8 mouse cellular contexts compared by ENCODE assay signal in genomic region chr4:111626118-111626830, GRCm38 (mm10).
A peak's percentile ranks its signal among the peaks of the same experiment; 100 is the strongest.
DNase-seq lines count a peak whose midpoint lies in the region; ATAC-seq and TF ChIP-seq lines count a peak whose summit lies in the region.

No protein-coding gene starts in this region.

- peak; percentile 87 for ATAC-seq in forebrain, embryonic 11.5 days (replicated peaks; ENCODE audit: low FRiP score)

- no peak for TF ChIP-seq POLR2A in ES-Bruce4 (IDR thresholded peaks at IDR 0.05; ENCODE audit: insufficient read depth, low read length)

- TF ChIP-seq CTCF in ES-Bruce4 (IDR thresholded peaks at IDR 0.05; ENCODE audit: low read depth, low read length) = peak; percentile 76

- H3K4me3 ChIP-seq in ES-Bruce4 (ENCODE audit: low read depth, low read length) = no peak overlapping the region
- no peak overlapping the region for H3K4me3 ChIP-seq in forebrain, embryonic 11.5 days (ENCODE audit: low read depth, low read length)

- no peaks in the 10 kb centered on the region for H3K9me3 ChIP-seq in ES-Bruce4 (replicated peaks; ENCODE audit: control insufficient read depth, insufficient read depth, low read length, poor library complexity, severe bottlenecking)
- no peaks in the 10 kb centered on the region for H3K9me3 ChIP-seq in forebrain, embryonic 11.5 days (ENCODE audit: control insufficient read depth, low read length)

- H3K27me3 ChIP-seq in ES-Bruce4 (ENCODE audit: control insufficient read depth, insufficient read depth, low read length, poor library complexity, severe bottlenecking) = no peaks in the 10 kb centered on the region
- no peaks in the 10 kb centered on the region for H3K27me3 ChIP-seq in forebrain, embryonic 11.5 days (ENCODE audit: control insufficient read depth, insufficient read depth, low read length)

- no peaks in the 10 kb centered on the region for H3K4me1 ChIP-seq in ES-Bruce4 (ENCODE audit: control insufficient read depth, insufficient read depth, low read length)
- H3K4me1 ChIP-seq in forebrain, embryonic 11.5 days (replicated peaks; ENCODE audit: control insufficient read depth, insufficient read depth, low read length) = no peaks in the 10 kb centered on the region

- no peak for TF ChIP-seq EP300 in ES-Bruce4 (IDR thresholded peaks at IDR 0.05; ENCODE audit: insufficient read depth, low read depth, low read length)

- peak; percentile 10 for DNase-seq in c-Kit-positive CD71-positive TER-119-negative erythroid progenitor cells, embryonic 14.5 days (ENCODE audit: low read depth)
- peak; percentile 88 for DNase-seq in forebrain, embryonic 11.5 days (ENCODE audit: low spot score)
- peak; percentile 71 to 83 for DNase-seq in heart, postnatal 14 days
- peak; percentile 84 for DNase-seq in kidney, postnatal 4 days
- DNase-seq in lung, adult 18-20 months = peak; percentile 32 to 44
- peak; percentile 63 for DNase-seq in ovary, postnatal 14 days (ENCODE audit: low spot score)
- peak; percentile 5 to 50 for DNase-seq in thymus, postnatal 10 days (ENCODE audit: low spot score in 2 of 2)

- WGBS in forebrain, embryonic 11.5 days = 40% methylated on average over 8 of the region's 8 CpGs

- intact Hi-C loops in heart, postnatal 14 days (cut with DNase I) = loop anchor here (1.0 to 2.0 kb wide), 3 partner anchors 130 to 1575 kb away; no protein-coding TSS in a partner anchor

- H3K36me3 ChIP-seq in ES-Bruce4 (ENCODE audit: control insufficient read depth, insufficient read depth, low read length, poor library complexity, severe bottlenecking) = no peaks in the 10 kb centered on the region
- no peaks in the 10 kb centered on the region for H3K36me3 ChIP-seq in forebrain, embryonic 11.5 days (ENCODE audit: control insufficient read depth, insufficient read depth, low read length)

- H3K4me2 ChIP-seq in forebrain, embryonic 11.5 days (ENCODE audit: low read depth, low read length, severe bottlenecking) = no peak overlapping the region

- no peak overlapping the region for H3K27ac ChIP-seq in ES-Bruce4 (ENCODE audit: insufficient read depth, low read length)
- no peak overlapping the region for H3K27ac ChIP-seq in forebrain, embryonic 11.5 days (ENCODE audit: low read depth, low read length)

- no peak overlapping the region for H3K9ac ChIP-seq in ES-Bruce4 (ENCODE audit: low read depth, poor library complexity, severe bottlenecking)
- H3K9ac ChIP-seq in forebrain, embryonic 11.5 days (ENCODE audit: low read length) = no peak overlapping the region

Comparison
In these comparisons a context has a peak if more than half of its experiments do, and no peak if none do; other contexts are left out.
1. DNase-seq: peak in every context shown above with its lines; median percentile 88 in forebrain, embryonic 11.5 days; 84 in kidney, postnatal 4 days; 77 in heart, postnatal 14 days; 63 in ovary, postnatal 14 days; 38 in lung, adult 18-20 months; 28 in thymus, postnatal 10 days; 10 in c-Kit-positive CD71-positive TER-119-negative erythroid progenitor cells, embryonic 14.5 days.